Mouse (Mus musculus): ENCODE results near the gene Chd1l. TPM values are rescaled to one million over a fixed set of nuclear protein-coding genes. Genes with fewer than 3 reads are reported as not detected.

The Chd1l gene
- polyA plus RNA-seq, 2 experiments = 12.8 to 13.5 TPM

DNA sequence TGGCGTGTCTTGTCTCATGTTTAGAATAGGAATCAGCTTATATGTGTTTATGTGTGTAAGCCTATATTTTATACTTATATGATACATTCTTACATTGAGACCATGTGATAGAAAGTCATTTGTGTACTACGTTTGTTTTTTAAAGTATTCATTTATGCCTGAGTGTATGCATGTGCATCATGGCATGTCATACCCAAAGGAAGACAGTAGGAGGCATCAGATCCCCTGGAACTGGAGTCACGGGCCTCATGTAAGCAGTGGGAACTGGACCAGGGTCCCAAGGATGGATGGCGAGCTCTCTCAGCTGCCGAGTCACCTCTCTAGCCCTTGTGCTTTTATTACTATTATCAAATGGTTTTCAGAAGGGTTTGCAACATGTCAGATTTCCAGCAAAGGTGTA, 74.3 kb downstream of the Chd1l start:
- Histone ChIP-seq H3K27me3 (ENCODE audit: control insufficient read depth, insufficient read depth, low read length) (no peaks in the 10 kb centered on the region), H3K4me1 (ENCODE audit: control insufficient read depth, insufficient read depth, low read length) (no peaks in the 10 kb centered on the region), H3K4me3 (replicated peaks; ENCODE audit: low read length) (no peak overlapping the region), H3K27ac (replicated peaks; ENCODE audit: low read depth, low read length) (no peak overlapping the region), H3K36me3 (ENCODE audit: control insufficient read depth, insufficient read depth, low read length) (no peaks in the 10 kb centered on the region), H3K9ac (ENCODE audit: low read depth, low read length, severe bottlenecking) (no peak overlapping the region), H3K4me2 (replicated peaks; ENCODE audit: low read depth, low read length, severe bottlenecking) (no peak overlapping the region), H3K9me3 (ENCODE audit: control insufficient read depth, low read length) (no peaks in the 10 kb centered on the region)
- DNase-seq (ENCODE audit: low spot score) (no peak), ATAC-seq (ENCODE audit: low FRiP score, low read depth) (no peak)
- 87% methylated on average over 5 of the region's 5 CpGs for WGBS
- no peak for TF ChIP-seq POLR2A (IDR thresholded peaks at IDR 0.05; ENCODE audit: borderline replicate concordance, extremely low read depth, insufficient read depth, insufficient read length)

DNA sequence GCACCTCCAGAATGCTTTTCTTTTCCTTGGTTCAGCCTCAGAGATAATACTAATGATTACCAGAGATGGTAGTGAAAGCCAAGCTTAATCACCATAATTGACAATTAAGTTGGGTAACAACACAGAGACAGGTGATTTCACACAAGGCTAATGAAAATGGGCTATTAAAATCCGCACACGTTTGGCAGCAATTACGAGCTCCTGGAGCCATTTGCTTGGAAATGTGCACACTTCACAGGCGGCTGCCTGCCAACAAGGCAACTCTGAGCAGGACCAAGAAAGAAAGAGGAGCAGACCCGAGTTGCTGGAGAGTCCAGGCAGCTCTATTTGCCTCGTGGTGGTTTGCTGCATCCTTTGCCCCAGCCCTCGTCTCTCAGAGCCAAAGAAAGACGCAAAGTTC, 84.5 kb downstream of the Chd1l start:
- H3K9me3 ChIP-seq (ENCODE audit: control insufficient read depth, low read length) = no peaks in the 10 kb centered on the region
- H3K9ac ChIP-seq (ENCODE audit: low read depth, low read length, severe bottlenecking) = no peak overlapping the region
- peaks cover 7% of the 10 kb centered on the region; the same call in 1 of the 2 replicates for H3K4me1 ChIP-seq (ENCODE audit: control insufficient read depth, insufficient read depth, low read length)
- DNase-seq (ENCODE audit: low spot score) (no peak), ATAC-seq (ENCODE audit: low FRiP score, low read depth) (no peak)
- 37% methylated on average over 8 of the region's 8 CpGs for WGBS
- H3K27ac ChIP-seq (replicated peaks; ENCODE audit: low read depth, low read length) = no peak overlapping the region
- H3K4me2 ChIP-seq (replicated peaks; ENCODE audit: low read depth, low read length, severe bottlenecking) = no peak overlapping the region
- no peaks in the 10 kb centered on the region for H3K27me3 ChIP-seq (ENCODE audit: control insufficient read depth, insufficient read depth, low read length)
- no peak for TF ChIP-seq POLR2A (IDR thresholded peaks at IDR 0.05; ENCODE audit: borderline replicate concordance, extremely low read depth, insufficient read depth, insufficient read length)
- H3K4me3 ChIP-seq (replicated peaks; ENCODE audit: low read length) = no peak overlapping the region
- no peaks in the 10 kb centered on the region for H3K36me3 ChIP-seq (ENCODE audit: control insufficient read depth, insufficient read depth, low read length)

DNA sequence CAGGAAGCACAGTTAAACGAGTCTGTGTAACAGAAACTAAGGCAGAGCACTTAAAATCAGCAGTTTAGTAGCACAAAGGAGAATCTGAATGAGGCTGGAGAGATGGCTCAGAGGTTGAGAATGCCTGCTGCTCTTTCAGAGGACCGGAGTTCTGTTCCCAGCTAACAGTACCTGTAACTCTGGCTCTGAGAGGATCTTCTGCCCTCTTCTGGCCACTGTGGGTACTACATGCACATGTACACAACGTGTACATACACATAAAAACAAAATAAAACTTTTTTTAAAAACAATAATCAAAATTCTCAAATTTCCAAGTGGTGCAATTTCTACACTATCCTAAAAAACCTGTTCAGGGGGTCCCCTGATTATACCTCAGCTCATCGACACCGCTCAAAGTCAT, 85.2 kb downstream of the Chd1l start:
- DNase-seq (ENCODE audit: low spot score) = no peak
- no peak overlapping the region for H3K4me2 ChIP-seq (replicated peaks; ENCODE audit: low read depth, low read length, severe bottlenecking)

DNA sequence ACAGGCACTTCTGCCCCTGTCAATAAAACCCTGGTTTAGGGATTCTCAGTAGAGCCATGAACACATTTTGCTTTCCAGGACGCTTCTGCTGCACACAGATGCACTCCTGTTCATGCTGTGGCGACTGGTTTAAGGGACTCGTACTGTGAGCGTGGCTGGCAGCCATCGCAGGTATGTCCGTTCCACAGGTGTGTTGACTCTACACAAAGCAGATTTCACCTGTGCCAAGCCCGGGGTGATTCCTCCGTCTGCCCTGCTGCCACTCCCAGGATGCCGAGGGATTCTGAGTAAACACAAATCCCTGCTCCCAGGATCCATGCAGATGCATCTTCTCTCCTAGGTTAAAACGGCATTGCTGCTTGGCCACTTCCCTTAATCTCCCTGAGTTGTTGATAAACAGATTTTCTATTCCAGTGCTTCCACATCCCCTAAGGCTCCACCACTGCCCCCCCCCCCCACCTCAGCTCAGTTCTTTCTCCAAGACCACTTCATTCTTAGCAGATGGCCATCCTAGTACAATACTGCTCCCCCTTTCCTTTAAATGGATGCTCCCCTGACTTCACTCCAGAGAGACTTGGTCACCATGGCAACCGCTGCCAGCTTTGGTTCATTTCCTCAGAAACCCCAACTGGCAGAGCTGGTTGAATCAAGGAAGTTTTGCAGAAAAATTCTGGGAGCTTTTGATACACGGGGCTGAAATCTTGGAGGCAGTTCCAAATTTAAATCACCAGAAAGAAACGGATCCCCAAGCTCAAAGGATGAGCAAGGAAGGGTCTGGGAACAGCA, 87.9 kb downstream of the Chd1l start:
- ATAC-seq (ENCODE audit: low FRiP score, low read depth) = no peak
- 74% methylated on average over 13 of the region's 13 CpGs for WGBS
- Histone ChIP-seq H3K36me3 (ENCODE audit: control insufficient read depth, insufficient read depth, low read length) (no peaks in the 10 kb centered on the region), H3K4me1 (ENCODE audit: control insufficient read depth, insufficient read depth, low read length) (peaks cover 7% of the 10 kb centered on the region; the same call in 1 of the 2 replicates), H3K9ac (ENCODE audit: low read depth, low read length, severe bottlenecking) (no peak overlapping the region), H3K9me3 (ENCODE audit: control insufficient read depth, low read length) (peaks cover 11% of the 10 kb centered on the region; the same call in 1 of the 2 replicates), H3K4me3 (replicated peaks; ENCODE audit: low read length) (no peak overlapping the region), H3K27me3 (ENCODE audit: control insufficient read depth, insufficient read depth, low read length) (no peaks in the 10 kb centered on the region), H3K27ac (replicated peaks; ENCODE audit: low read depth, low read length) (no peak overlapping the region), H3K4me2 (replicated peaks; ENCODE audit: low read depth, low read length, severe bottlenecking) (no peak overlapping the region)
- no peak for DNase-seq (ENCODE audit: low spot score)
- no peak for TF ChIP-seq POLR2A (IDR thresholded peaks at IDR 0.05; ENCODE audit: borderline replicate concordance, extremely low read depth, insufficient read depth, insufficient read length)

More for the DNA sequence above, 85.2 kb downstream of the Chd1l start:
- no peak for TF ChIP-seq POLR2A (IDR thresholded peaks at IDR 0.05; ENCODE audit: borderline replicate concordance, extremely low read depth, insufficient read depth, insufficient read length)
- H3K27ac ChIP-seq (replicated peaks; ENCODE audit: low read depth, low read length) = no peak overlapping the region
- no peaks in the 10 kb centered on the region for H3K27me3 ChIP-seq (ENCODE audit: control insufficient read depth, insufficient read depth, low read length)
- no peak overlapping the region for H3K4me3 ChIP-seq (replicated peaks; ENCODE audit: low read length)
- no peaks in the 10 kb centered on the region for H3K36me3 ChIP-seq (ENCODE audit: control insufficient read depth, insufficient read depth, low read length)
- WGBS = 74% methylated on average over 5 of the region's 5 CpGs
- H3K4me1 ChIP-seq (ENCODE audit: control insufficient read depth, insufficient read depth, low read length) = peaks cover 7% of the 10 kb centered on the region; the same call in 1 of the 2 replicates
- H3K9me3 ChIP-seq (ENCODE audit: control insufficient read depth, low read length) = 0 out of 2 replicates have a peak, but pooled peaks cover 4% of the 10 kb centered on the region
- ATAC-seq (ENCODE audit: low FRiP score, low read depth) = no peak
- no peak overlapping the region for H3K9ac ChIP-seq (ENCODE audit: low read depth, low read length, severe bottlenecking)

GRCm38 (mm10) chr3:97519883-97520282, 90.1 kb downstream of the Chd1l start:
- no peak for TF ChIP-seq POLR2A (IDR thresholded peaks at IDR 0.05; ENCODE audit: borderline replicate concordance, extremely low read depth, insufficient read depth, insufficient read length)
- Histone ChIP-seq H3K4me1 (ENCODE audit: control insufficient read depth, insufficient read depth, low read length) (peaks cover 7% of the 10 kb centered on the region; the same call in 1 of the 2 replicates), H3K36me3 (ENCODE audit: control insufficient read depth, insufficient read depth, low read length) (no peaks in the 10 kb centered on the region), H3K4me3 (replicated peaks; ENCODE audit: low read length) (no peak overlapping the region), H3K4me2 (replicated peaks; ENCODE audit: low read depth, low read length, severe bottlenecking) (no peak overlapping the region), H3K27ac (replicated peaks; ENCODE audit: low read depth, low read length) (no peak overlapping the region), H3K9me3 (ENCODE audit: control insufficient read depth, low read length) (peaks cover 11% of the 10 kb centered on the region; the same call in 1 of the 2 replicates), H3K27me3 (ENCODE audit: control insufficient read depth, insufficient read depth, low read length) (no peaks in the 10 kb centered on the region), H3K9ac (ENCODE audit: low read depth, low read length, severe bottlenecking) (no peak overlapping the region)
- WGBS = 95% methylated on average over 11 of the region's 11 CpGs
- ATAC-seq (ENCODE audit: low FRiP score, low read depth) (no peak), DNase-seq (ENCODE audit: low spot score) (no peak)

All from limb, embryonic 14.5 days (tissue).